Mouse (Mus musculus): Measurements from ENCODE around the gene Pilra.

DNA sequence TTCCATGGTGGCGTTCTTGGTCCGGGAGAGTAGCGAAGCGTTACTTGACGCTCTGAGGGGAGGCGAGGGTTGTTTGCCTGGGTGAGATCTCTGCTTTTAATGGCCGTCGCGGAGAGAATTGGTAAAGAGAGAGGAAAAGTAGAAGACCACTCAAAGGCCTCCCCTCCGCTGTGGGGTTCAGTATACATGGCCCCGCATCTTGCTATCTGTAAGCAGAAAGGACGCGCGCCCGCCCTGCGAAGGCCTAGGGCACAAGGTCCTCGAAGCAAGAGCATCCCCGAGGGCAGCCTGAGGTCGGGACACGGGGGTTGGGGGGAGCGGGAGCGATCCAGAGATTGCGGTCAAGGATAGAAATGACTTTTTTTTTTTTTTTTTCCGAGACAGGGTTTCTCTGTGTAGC, 47.9 kb downstream of the Pilra start:
- TF ChIP-seq CTCF (IDR thresholded peaks at IDR 0.05; ENCODE audit: borderline replicate concordance, insufficient read depth, low read length) (no peak), POLR2A (IDR thresholded peaks at IDR 0.05; ENCODE audit: low read depth, low read length) (no peak)
